Comparison of ENCODE assay signal across 8 mouse cellular contexts in genomic region chr11:84053524-84054163, GRCm38 (mm10). TPM values are rescaled to one million over a fixed set of nuclear protein-coding genes. Genes with fewer than 3 reads are reported as not detected.
DNase-seq lines count a peak whose midpoint lies in the region; ATAC-seq and TF ChIP-seq lines count a peak whose summit lies in the region.

No protein-coding gene starts in this region.

- 59% methylated on average over 10 of the region's 10 CpGs for WGBS in heart, embryonic 13.5 days

- H3K4me1 ChIP-seq in heart, embryonic 13.5 days: 0 out of 2 replicates have a peak, but pooled peaks cover 4% of the 10 kb centered on the region
- H3K4me1 ChIP-seq in ES-E14 (ENCODE audit: control insufficient read depth in 2 of 2, insufficient read depth in 2 of 2, low read length in 2 of 2, poor library complexity in 1 of 2): peaks cover 0 to 4% of the 10 kb centered on the region in 2 experiments; a peak in 1 of 4 replicates

- no peak overlapping the region for H3K4me3 ChIP-seq in heart, embryonic 13.5 days
- H3K4me3 ChIP-seq in ES-E14 (ENCODE audit: insufficient read depth in 1 of 2, low read depth in 1 of 2, low read length in 2 of 2, poor library complexity in 1 of 2, severe bottlenecking in 1 of 2): 0 out of 4 replicates have a peak overlapping the region, but pooled peaks of 1 of the 2 experiments have one; percentile 24

- no peak for DNase-seq in heart, postnatal 10 days
- DNase-seq in ES-E14 (ENCODE audit: low read depth, low spot score): no peak
- DNase-seq in cerebellum, postnatal 14 days: peak; percentile 96 to 98
- DNase-seq in layer of hippocampus, adult 9-11 months: peak; percentile 80
- DNase-seq in skeletal muscle tissue, adult 2 months (ENCODE audit: low read depth, low spot score): peak; percentile 81
- no peak for DNase-seq in spleen, postnatal 4 days (ENCODE audit: low spot score in 2 of 2)
- DNase-seq in spleen, postnatal 14 days (ENCODE audit: low spot score in 2 of 2): no peak

- H3K27me3 ChIP-seq in heart, embryonic 13.5 days (replicated peaks): no peaks in the 10 kb centered on the region; the same call in 1 of the 2 replicates

- H3K27ac ChIP-seq in heart, embryonic 13.5 days (replicated peaks): no peak overlapping the region
- no peak overlapping the region for H3K27ac ChIP-seq in ES-E14 (ENCODE audit: insufficient read depth, low read depth, low read length, poor library complexity, severe bottlenecking)

- no peak overlapping the region for H3K4me2 ChIP-seq in heart, embryonic 13.5 days

- peak overlapping the region; percentile 5; the same call in 1 of the 2 replicates for H3K9ac ChIP-seq in heart, embryonic 13.5 days
- no peak overlapping the region for H3K9ac ChIP-seq in ES-E14 (ENCODE audit: insufficient read depth, low read depth, low read length, poor library complexity, severe bottlenecking)

- in situ Hi-C loops in ES-E14 (cut with MboI; ENCODE audit: low sequenced_read_pairs in 2 of 2, unreplicated experiment in 2 of 2): no loop called here

- H3K9me3 ChIP-seq in heart, embryonic 13.5 days: no peaks in the 10 kb centered on the region
- H3K9me3 ChIP-seq in ES-E14 (ENCODE audit: control insufficient read depth, insufficient read depth, low read depth, low read length): no peaks in the 10 kb centered on the region

- no peak for ATAC-seq in heart, embryonic 13.5 days (ENCODE audit: extremely low read depth, insufficient number of reproducible peaks, low FRiP score, low TSS enrichment)

- no peaks in the 10 kb centered on the region for H3K36me3 ChIP-seq in heart, embryonic 13.5 days
- no peaks in the 10 kb centered on the region; the same call in 1 of the 2 replicates for H3K36me3 ChIP-seq in ES-E14 (ENCODE audit: control insufficient read depth, insufficient read depth, low read length, poor library complexity, severe bottlenecking)

- intact Hi-C loops in heart, postnatal 10 days (cut with DNase I): no loop called here

TF ChIP-seq in ES-E14, 5 proteins besides CTCF, POLR2A, EP300 and RAD21:
- TF ChIP-seq CHD2 (IDR thresholded peaks at IDR 0.05; ENCODE audit: low read depth, low read length): no peak
- TF ChIP-seq ZNF384 (IDR thresholded peaks at IDR 0.05; ENCODE audit: low read depth, low read length): peak; percentile 52; the same call in 1 of the 2 replicates

RNA-seq across cellular contexts. Expression of gene Dusp14, which starts 15.4 kb away (rescaled TPM):
- polyA plus RNA-seq in heart, embryonic 13.5 days (2015; fragmentation: Nextera tagmentation; extraction: Ambion mirVana): 5.1 and 6.6 TPM in 2 replicates
- total RNA-seq in heart, postnatal 10 days (2021): under 1 TPM; 0.43 to 0.79 TPM
- 12.5 and 24.0 TPM in 2 replicates for total RNA-seq in ES-E14 (2012; rRNA removed)

Comparison
In these comparisons a context has a peak if more than half of its experiments do, and no peak if none do; other contexts are left out.
1. DNase-seq: peak in cerebellum, postnatal 14 days (2 of 2), layer of hippocampus, adult 9-11 months (single experiment) and skeletal muscle tissue, adult 2 months (single experiment); none in heart, postnatal 10 days (0 of 2), ES-E14 (single experiment), spleen, postnatal 4 days (0 of 2) and spleen, postnatal 14 days (0 of 2).